Mouse (Mus musculus): ENCODE data around the gene Bcl6.

GRCm38 (mm10) chr16:23921697-23922096, 67.0 kb downstream of the Bcl6 start:
- TF ChIP-seq EP300 (IDR thresholded peaks at IDR 0.05; ENCODE audit: low read depth) (no peak), CTCF (IDR thresholded peaks at IDR 0.05; ENCODE audit: low read depth) (no peak)

All from liver, embryonic 14.5 days (tissue).